Mouse (Mus musculus): ENCODE measurements around the gene Hoxb1. TPM values are rescaled to one million over a fixed set of nuclear protein-coding genes. Genes with fewer than 3 reads are reported as not detected.

Gene Hoxb1
- total and polyA plus RNA-seq, 3 experiments = not detected

DNA sequence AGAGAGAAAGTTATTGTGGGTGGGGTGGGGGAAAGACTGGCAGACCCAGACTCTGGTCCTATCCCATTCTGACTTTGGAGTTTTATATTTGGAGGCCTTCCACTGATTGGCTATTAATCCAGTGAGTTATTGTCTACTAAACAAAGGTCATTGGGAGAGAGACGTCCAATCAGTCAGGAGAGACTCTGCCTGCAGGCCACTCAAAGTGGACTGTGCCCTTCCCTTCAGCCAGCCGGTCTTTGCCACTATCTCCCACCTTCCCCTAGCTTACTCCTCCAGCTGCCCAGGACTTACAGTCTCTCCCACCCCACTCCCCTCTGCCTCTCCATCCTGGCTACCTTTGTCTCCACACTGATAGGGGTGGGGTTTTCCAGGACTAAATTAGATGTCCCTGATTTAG lies 29.0 kb upstream of the Hoxb1 start:
- TF ChIP-seq POLR2A (IDR thresholded peaks at IDR 0.05; ENCODE audit: insufficient read depth, low read depth, low read length) = no peak
- no peak for TF ChIP-seq EP300 (IDR thresholded peaks at IDR 0.05; ENCODE audit: insufficient read depth, low read depth, low read length)
- TF ChIP-seq CTCF (IDR thresholded peaks at IDR 0.05) = no peak
- Histone ChIP-seq H3K4me1 (ENCODE audit: control insufficient read depth, insufficient read depth, low read length) (no peaks in the 10 kb centered on the region), H3K4me3 (no peak overlapping the region), H3K79me2 (replicated peaks; ENCODE audit: control insufficient read depth, insufficient read depth, low read length) (no peaks in the 10 kb centered on the region), H3K27me3 (ENCODE audit: control insufficient read depth, insufficient read depth, low read length) (peaks cover 20% of the 10 kb centered on the region), H3K9ac (ENCODE audit: low read depth, low read length) (no peak overlapping the region), H3K36me3 (ENCODE audit: control insufficient read depth, insufficient read depth, low read length) (no peaks in the 10 kb centered on the region), H3K27ac (no peak overlapping the region)
- DNase-seq = no peak
- WGBS = 34% methylated on average over 2 of the region's 2 CpGs
- intact Hi-C loops (cut with DNase I) = no loop called here

DNA sequence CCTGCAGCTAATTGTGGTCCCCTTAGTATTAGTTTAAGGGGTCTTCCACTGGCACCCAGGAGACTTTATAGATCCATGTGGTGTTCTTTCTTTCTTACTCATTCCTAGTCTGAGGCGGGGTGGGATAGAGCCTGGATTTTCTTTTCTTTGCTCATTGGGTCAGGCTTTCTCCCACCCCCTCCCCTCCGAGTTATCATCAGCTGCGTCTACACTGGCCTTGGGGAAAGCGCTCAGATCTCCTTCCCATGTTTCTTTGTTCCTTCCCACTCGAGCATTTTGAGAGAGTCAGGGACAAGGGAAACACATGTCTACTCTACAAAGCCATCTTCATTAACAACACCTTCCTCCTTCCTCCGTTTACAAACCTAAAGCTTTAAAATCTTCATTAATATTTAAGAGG lies 28.5 kb upstream of the Hoxb1 start:
- 23% methylated on average over 6 of the region's 6 CpGs for WGBS
- no peak overlapping the region for H3K4me3 ChIP-seq
- H3K27ac ChIP-seq = no peak overlapping the region
- no peak overlapping the region for H3K9ac ChIP-seq (ENCODE audit: low read depth, low read length)
- DNase-seq = no peak
- intact Hi-C loops (cut with DNase I) = no loop called here
- TF ChIP-seq CTCF (IDR thresholded peaks at IDR 0.05) = no peak
- no peak for TF ChIP-seq POLR2A (IDR thresholded peaks at IDR 0.05; ENCODE audit: insufficient read depth, low read depth, low read length)
- TF ChIP-seq EP300 (IDR thresholded peaks at IDR 0.05; ENCODE audit: insufficient read depth, low read depth, low read length) = no peak
- H3K36me3 ChIP-seq (ENCODE audit: control insufficient read depth, insufficient read depth, low read length) = no peaks in the 10 kb centered on the region
- H3K27me3 ChIP-seq (ENCODE audit: control insufficient read depth, insufficient read depth, low read length) = peaks cover 24% of the 10 kb centered on the region
- H3K79me2 ChIP-seq (replicated peaks; ENCODE audit: control insufficient read depth, insufficient read depth, low read length) = no peaks in the 10 kb centered on the region
- H3K4me1 ChIP-seq (ENCODE audit: control insufficient read depth, insufficient read depth, low read length) = no peaks in the 10 kb centered on the region

DNA sequence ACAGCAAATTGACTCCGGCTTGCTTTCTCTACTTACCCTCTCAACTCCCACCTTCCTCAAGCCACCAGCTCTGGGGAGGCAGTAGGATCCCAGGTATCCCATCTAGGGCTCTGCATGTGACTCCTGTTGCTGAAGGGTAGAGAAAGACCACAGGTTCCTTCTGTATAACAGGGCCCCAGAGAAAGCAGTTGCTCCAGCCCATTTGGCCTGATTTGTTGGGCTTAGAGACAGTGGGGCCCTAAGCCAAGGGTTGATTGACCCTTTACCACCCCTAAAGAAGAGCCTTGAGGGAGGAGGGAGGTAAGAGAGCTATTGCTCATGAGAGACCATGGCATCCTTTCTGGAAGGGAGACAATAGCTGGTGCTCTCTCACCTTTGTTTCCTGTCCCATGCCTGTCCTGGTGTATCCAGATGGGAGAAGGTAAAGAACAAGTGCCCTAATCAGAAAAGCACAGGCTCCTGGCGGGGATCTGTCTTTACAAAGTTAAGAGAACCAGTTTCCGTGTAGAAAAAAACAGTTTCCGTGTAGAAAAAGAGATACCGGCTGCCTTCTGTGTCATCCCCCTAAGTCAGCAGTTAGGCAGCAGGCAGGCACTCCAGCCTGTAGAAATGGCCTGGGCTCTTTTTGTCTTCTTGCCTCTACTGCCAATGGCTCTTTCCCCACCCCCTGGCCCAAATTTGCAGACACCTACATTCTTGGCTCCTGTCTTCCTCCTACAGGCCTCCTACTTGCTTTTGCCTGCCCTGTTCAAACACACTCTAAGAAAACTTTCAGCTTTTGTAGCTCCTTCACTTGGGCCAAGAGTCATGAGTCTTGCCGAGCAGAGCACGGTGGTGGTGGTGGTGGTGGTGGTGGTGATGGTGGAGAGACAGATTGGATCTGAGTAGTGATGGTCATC lies 26.3 kb upstream of the Hoxb1 start:
- H3K79me2 ChIP-seq (replicated peaks; ENCODE audit: control insufficient read depth, insufficient read depth, low read length) = no peaks in the 10 kb centered on the region
- no peak for DNase-seq
- H3K4me1 ChIP-seq (ENCODE audit: control insufficient read depth, insufficient read depth, low read length) = no peaks in the 10 kb centered on the region
- H3K36me3 ChIP-seq (ENCODE audit: control insufficient read depth, insufficient read depth, low read length) = no peaks in the 10 kb centered on the region
- TF ChIP-seq POLR2A (IDR thresholded peaks at IDR 0.05; ENCODE audit: insufficient read depth, low read depth, low read length) = no peak
- TF ChIP-seq EP300 (IDR thresholded peaks at IDR 0.05; ENCODE audit: insufficient read depth, low read depth, low read length) = no peak
- TF ChIP-seq CTCF (IDR thresholded peaks at IDR 0.05) = no peak
- H3K27me3 ChIP-seq (ENCODE audit: control insufficient read depth, insufficient read depth, low read length) = peaks cover 16% of the 10 kb centered on the region
- no peak overlapping the region for H3K27ac ChIP-seq
- no peak overlapping the region for H3K4me3 ChIP-seq
- H3K9ac ChIP-seq (ENCODE audit: low read depth, low read length) = no peak overlapping the region
- WGBS = 41% methylated on average over 7 of the region's 7 CpGs
- intact Hi-C loops (cut with DNase I) = no loop called here

DNA sequence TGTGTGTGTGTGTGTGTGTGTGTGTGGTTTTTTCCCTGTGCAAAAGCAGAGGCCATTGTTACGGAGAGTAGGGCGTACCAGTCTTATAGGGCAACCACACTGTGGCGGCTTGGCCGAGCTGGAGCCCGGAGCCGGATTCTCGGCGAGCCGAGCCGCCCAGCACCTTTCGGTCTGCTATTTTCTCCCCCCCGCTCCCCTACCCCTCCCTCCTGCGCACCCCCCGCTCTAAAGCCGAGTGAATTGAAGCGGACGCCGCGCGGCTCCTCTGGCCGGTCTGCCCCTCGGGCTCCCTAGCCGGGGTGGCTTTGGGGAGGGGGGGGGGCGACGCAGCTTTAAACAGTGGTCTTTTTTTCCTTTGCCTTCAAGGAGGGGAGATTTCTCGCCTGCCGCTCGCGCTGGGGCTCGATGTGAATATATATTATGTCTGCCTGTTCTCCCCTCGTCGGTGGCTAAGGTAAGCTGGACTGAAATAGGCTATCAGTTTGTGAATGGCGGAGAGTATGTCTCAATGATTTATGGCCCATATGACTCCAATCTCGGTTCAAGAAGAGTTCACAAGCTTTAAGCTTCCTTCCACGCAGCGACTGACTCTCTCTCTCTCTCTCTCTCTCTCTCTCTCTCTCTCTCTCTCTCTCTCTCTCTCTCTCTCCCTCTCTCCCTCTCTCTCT lies 24.7 kb upstream of the Hoxb1 start:
- WGBS = 3% methylated on average over 35 of the region's 36 CpGs
- Histone ChIP-seq H3K4me3 (peak overlapping the region; percentile 36), H3K9ac (ENCODE audit: low read depth, low read length) (peak overlapping the region; percentile 49), H3K79me2 (replicated peaks; ENCODE audit: control insufficient read depth, insufficient read depth, low read length) (no peaks in the 10 kb centered on the region), H3K27me3 (ENCODE audit: control insufficient read depth, insufficient read depth, low read length) (peaks cover 17% of the 10 kb centered on the region), H3K36me3 (ENCODE audit: control insufficient read depth, insufficient read depth, low read length) (no peaks in the 10 kb centered on the region), H3K4me1 (ENCODE audit: control insufficient read depth, insufficient read depth, low read length) (no peaks in the 10 kb centered on the region), H3K27ac (no peak overlapping the region; the same call in 1 of the 2 replicates)
- DNase-seq = peak in 1 of 2 experiments; percentile 29
- intact Hi-C loops (cut with DNase I) = loop anchor here (1.0 kb wide), 1 partner anchor 27 kb away; no protein-coding TSS in a partner anchor
- no peak for TF ChIP-seq CTCF (IDR thresholded peaks at IDR 0.05)
- no peak for TF ChIP-seq POLR2A (IDR thresholded peaks at IDR 0.05; ENCODE audit: insufficient read depth, low read depth, low read length)

DNA sequence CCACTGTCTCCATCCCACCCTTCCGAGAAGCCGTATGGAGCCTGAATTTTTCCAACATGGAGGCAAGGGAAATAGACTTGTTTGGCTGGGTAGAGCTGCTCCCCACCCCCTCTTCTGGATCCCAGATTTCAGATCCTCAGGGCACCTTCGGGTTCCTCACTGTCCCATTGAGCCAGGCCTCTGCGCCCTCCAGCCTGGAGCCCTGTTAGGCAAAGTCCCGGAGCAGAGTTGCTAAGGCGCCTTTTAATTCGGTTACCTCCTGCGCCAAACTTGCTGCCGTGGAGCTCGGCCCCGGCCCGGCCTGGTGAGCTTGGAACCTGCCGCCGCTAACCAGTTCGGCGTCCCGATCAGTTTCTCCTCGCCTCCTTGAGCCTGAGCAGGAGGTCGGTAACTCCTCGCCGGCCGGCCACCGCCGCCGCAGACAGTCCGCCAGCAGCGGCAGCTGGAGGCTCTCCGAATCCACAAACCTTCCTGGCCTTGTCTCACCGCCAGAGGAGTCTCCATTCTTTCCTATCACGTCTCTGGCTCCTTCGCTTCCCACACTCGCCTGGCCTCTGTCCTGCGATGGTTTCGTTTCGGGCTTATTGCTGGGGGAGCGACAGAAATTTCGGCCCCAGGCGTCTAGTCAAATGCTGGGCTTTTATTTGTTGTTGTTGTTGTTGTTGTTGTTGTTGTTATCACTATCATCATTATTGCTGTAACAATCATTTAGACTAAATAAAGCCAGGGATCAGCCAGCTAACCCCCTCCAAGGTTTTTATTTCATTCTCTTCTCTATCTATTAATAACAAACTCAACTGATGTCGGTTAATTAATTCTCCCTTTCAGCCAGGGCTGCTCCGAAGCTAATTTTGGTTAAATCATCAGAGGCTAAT lies 23.6 kb upstream of the Hoxb1 start:
- TF ChIP-seq CTCF (IDR thresholded peaks at IDR 0.05) = 0 out of 2 replicates have a peak, but pooled peaks have one; percentile 4
- no peak for TF ChIP-seq EP300 (IDR thresholded peaks at IDR 0.05; ENCODE audit: insufficient read depth, low read depth, low read length)
- no peak for TF ChIP-seq POLR2A (IDR thresholded peaks at IDR 0.05; ENCODE audit: insufficient read depth, low read depth, low read length)
- H3K27me3 ChIP-seq (ENCODE audit: control insufficient read depth, insufficient read depth, low read length) = peaks cover 21% of the 10 kb centered on the region
- peak overlapping the region; percentile 47 for H3K4me3 ChIP-seq
- H3K36me3 ChIP-seq (ENCODE audit: control insufficient read depth, insufficient read depth, low read length) = no peaks in the 10 kb centered on the region
- 2% methylated on average over 40 of the region's 40 CpGs for WGBS
- no peaks in the 10 kb centered on the region for H3K4me1 ChIP-seq (ENCODE audit: control insufficient read depth, insufficient read depth, low read length)
- intact Hi-C loops (cut with DNase I) = loop anchor here (1.0 kb wide), 1 partner anchor 28 kb away; no protein-coding TSS in a partner anchor
- peak overlapping the region; percentile 83 for H3K9ac ChIP-seq (ENCODE audit: low read depth, low read length)
- peak overlapping the region; percentile 75 for H3K27ac ChIP-seq
- no peaks in the 10 kb centered on the region for H3K79me2 ChIP-seq (replicated peaks; ENCODE audit: control insufficient read depth, insufficient read depth, low read length)
- DNase-seq = peak; percentile 59 to 67
